Mouse (Mus musculus): ENCODE data around the gene Smg6. TPM values are rescaled to one million over a fixed set of nuclear protein-coding genes. Genes with fewer than 3 reads are reported as not detected.

Smg6 gene
- polyA plus RNA-seq, 1 experiment from 2014 or later = 15.9 TPM

GRCm38 (mm10) chr11:75074543-75074942 is 148.9 kb downstream of the Smg6 start:
- H3K4me1 ChIP-seq (ENCODE audit: control insufficient read depth, insufficient read depth, low read length) = no peaks in the 10 kb centered on the region
- 65% methylated on average over 2 of the region's 2 CpGs for WGBS
- no peak for ATAC-seq (ENCODE audit: low FRiP score, low TSS enrichment)

GRCm38 (mm10) chr11:75078616-75079015 is 153.0 kb downstream of the Smg6 start:
- H3K4me1 ChIP-seq (ENCODE audit: control insufficient read depth, insufficient read depth, low read length) = no peaks in the 10 kb centered on the region
- no peak overlapping the region for H3K4me2 ChIP-seq (ENCODE audit: low read length)
- H3K36me3 ChIP-seq (ENCODE audit: control insufficient read depth, insufficient read depth, low read length) = 0 out of 2 replicates have a peak, but pooled peaks cover 2% of the 10 kb centered on the region
- DNase-seq = no peak
- H3K27me3 ChIP-seq (ENCODE audit: control insufficient read depth, insufficient read depth, low read length) = no peaks in the 10 kb centered on the region
- WGBS = 89% methylated on average over 2 of the region's 2 CpGs
- no peak overlapping the region for H3K9ac ChIP-seq (replicated peaks; ENCODE audit: low read length)
- H3K27ac ChIP-seq (replicated peaks; ENCODE audit: low read depth, low read length) = no peak overlapping the region
- no peaks in the 10 kb centered on the region for H3K9me3 ChIP-seq (ENCODE audit: control insufficient read depth, low read length)
- no peak overlapping the region for H3K4me3 ChIP-seq (replicated peaks; ENCODE audit: low read depth, low read length)
- no peak for ATAC-seq (ENCODE audit: low FRiP score, low TSS enrichment)

More at GRCm38 (mm10) chr11:75074543-75074942, 148.9 kb downstream of the Smg6 start:
- no peak for DNase-seq
- Histone ChIP-seq H3K36me3 (ENCODE audit: control insufficient read depth, insufficient read depth, low read length) (no peaks in the 10 kb centered on the region), H3K9me3 (ENCODE audit: control insufficient read depth, low read length) (no peaks in the 10 kb centered on the region), H3K27me3 (ENCODE audit: control insufficient read depth, insufficient read depth, low read length) (no peaks in the 10 kb centered on the region), H3K9ac (replicated peaks; ENCODE audit: low read length) (no peak overlapping the region), H3K4me3 (replicated peaks; ENCODE audit: low read depth, low read length) (no peak overlapping the region), H3K27ac (replicated peaks; ENCODE audit: low read depth, low read length) (no peak overlapping the region), H3K4me2 (ENCODE audit: low read length) (no peak overlapping the region)

- no peaks in the 10 kb centered on the region for H3K4me1 ChIP-seq (ENCODE audit: control insufficient read depth, insufficient read depth, low read length)
- H3K9me3 ChIP-seq (ENCODE audit: control insufficient read depth, low read length) = no peaks in the 10 kb centered on the region
- no peak overlapping the region for H3K4me2 ChIP-seq (ENCODE audit: low read length)
- no peak overlapping the region for H3K9ac ChIP-seq (replicated peaks; ENCODE audit: low read length)
- no peak overlapping the region for H3K27ac ChIP-seq (replicated peaks; ENCODE audit: low read depth, low read length)
- no peak for DNase-seq
- WGBS = 92% methylated on average over 1 of the region's 1 CpGs
- H3K36me3 ChIP-seq (ENCODE audit: control insufficient read depth, insufficient read depth, low read length) = 0 out of 2 replicates have a peak, but pooled peaks cover 2% of the 10 kb centered on the region
- ATAC-seq (ENCODE audit: low FRiP score, low TSS enrichment) = no peak
- H3K4me3 ChIP-seq (replicated peaks; ENCODE audit: low read depth, low read length) = no peak overlapping the region
- no peaks in the 10 kb centered on the region for H3K27me3 ChIP-seq (ENCODE audit: control insufficient read depth, insufficient read depth, low read length)
Measured at GRCm38 (mm10) chr11:75083031-75083430, 157.4 kb downstream of the Smg6 start.

DNA sequence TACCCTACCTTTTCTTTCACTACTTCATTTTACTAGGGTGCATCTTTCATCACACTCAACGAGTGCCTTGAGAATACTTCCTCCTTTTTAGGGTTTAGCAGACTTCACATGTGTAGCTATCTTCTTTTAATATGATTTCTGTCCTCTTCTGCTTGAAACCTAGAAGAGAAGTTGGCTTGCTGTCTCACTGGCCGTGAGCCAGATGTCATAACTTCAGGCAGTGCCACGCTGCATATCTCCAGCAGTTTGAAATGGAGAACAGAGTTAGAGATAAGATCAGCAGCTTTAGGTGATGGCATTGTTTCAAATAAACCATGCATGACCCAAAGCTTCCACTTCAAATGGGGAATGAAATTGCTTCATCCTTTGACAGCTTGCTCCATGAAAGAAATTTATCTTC is 166.5 kb downstream of the Smg6 start:
- H3K9ac ChIP-seq (replicated peaks; ENCODE audit: low read length) = no peak overlapping the region
- no peak overlapping the region for H3K4me2 ChIP-seq (ENCODE audit: low read length)
- no peaks in the 10 kb centered on the region for H3K9me3 ChIP-seq (ENCODE audit: control insufficient read depth, low read length)
- peak; percentile 11 for DNase-seq
- H3K36me3 ChIP-seq (ENCODE audit: control insufficient read depth, insufficient read depth, low read length) = no peaks in the 10 kb centered on the region
- no peak overlapping the region for H3K4me3 ChIP-seq (replicated peaks; ENCODE audit: low read depth, low read length)
- 73% methylated on average over 3 of the region's 3 CpGs for WGBS
- H3K4me1 ChIP-seq (ENCODE audit: control insufficient read depth, insufficient read depth, low read length) = no peaks in the 10 kb centered on the region
- no peaks in the 10 kb centered on the region for H3K27me3 ChIP-seq (ENCODE audit: control insufficient read depth, insufficient read depth, low read length)
- ATAC-seq (ENCODE audit: low FRiP score, low TSS enrichment) = no peak
- no peak overlapping the region for H3K27ac ChIP-seq (replicated peaks; ENCODE audit: low read depth, low read length)

GRCm38 (mm10) chr11:75092656-75093055 is 167.0 kb downstream of the Smg6 start:
- no peaks in the 10 kb centered on the region for H3K27me3 ChIP-seq (ENCODE audit: control insufficient read depth, insufficient read depth, low read length)
- no peak for DNase-seq
- peaks cover 2% of the 10 kb centered on the region; the same call in 1 of the 2 replicates for H3K36me3 ChIP-seq (ENCODE audit: control insufficient read depth, insufficient read depth, low read length)

DNA sequence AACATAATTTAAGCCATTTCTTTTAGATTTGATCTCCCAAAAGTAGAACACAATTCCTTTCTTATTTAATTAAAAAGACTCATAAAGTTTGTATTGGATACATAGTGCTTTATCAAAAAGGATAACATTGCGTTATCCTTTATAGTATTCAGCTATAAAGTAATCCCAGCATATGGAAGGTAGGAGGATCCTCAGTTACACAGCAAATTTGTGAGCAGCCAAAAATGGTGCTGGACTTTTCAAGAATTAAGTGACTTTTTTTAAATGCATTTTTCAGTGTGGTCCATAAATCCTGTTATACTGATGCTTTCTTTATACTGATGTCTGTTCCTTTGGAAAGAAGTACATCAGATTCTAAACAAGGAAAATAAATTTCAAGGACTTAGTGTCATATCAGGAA is 169.1 kb downstream of the Smg6 start:
- ATAC-seq (ENCODE audit: low FRiP score, low TSS enrichment) (no peak), DNase-seq (no peak)
- Histone ChIP-seq H3K4me3 (replicated peaks; ENCODE audit: low read depth, low read length) (no peak overlapping the region), H3K4me2 (ENCODE audit: low read length) (no peak overlapping the region), H3K4me1 (ENCODE audit: control insufficient read depth, insufficient read depth, low read length) (no peaks in the 10 kb centered on the region), H3K36me3 (ENCODE audit: control insufficient read depth, insufficient read depth, low read length) (peaks cover 7% of the 10 kb centered on the region; the same call in 1 of the 2 replicates), H3K27ac (replicated peaks; ENCODE audit: low read depth, low read length) (no peak overlapping the region), H3K27me3 (ENCODE audit: control insufficient read depth, insufficient read depth, low read length) (no peaks in the 10 kb centered on the region), H3K9ac (replicated peaks; ENCODE audit: low read length) (no peak overlapping the region), H3K9me3 (ENCODE audit: control insufficient read depth, low read length) (no peaks in the 10 kb centered on the region)
- WGBS = 95% methylated on average over 1 of the region's 1 CpGs

More at GRCm38 (mm10) chr11:75092656-75093055, 167.0 kb downstream of the Smg6 start:
- no peaks in the 10 kb centered on the region for H3K4me1 ChIP-seq (ENCODE audit: control insufficient read depth, insufficient read depth, low read length)
- H3K9ac ChIP-seq (replicated peaks; ENCODE audit: low read length) = no peak overlapping the region
- H3K4me2 ChIP-seq (ENCODE audit: low read length) = no peak overlapping the region
- no peak for ATAC-seq (ENCODE audit: low FRiP score, low TSS enrichment)
- no peak overlapping the region for H3K27ac ChIP-seq (replicated peaks; ENCODE audit: low read depth, low read length)
- WGBS = 65% methylated on average over 5 of the region's 5 CpGs
- H3K9me3 ChIP-seq (ENCODE audit: control insufficient read depth, low read length) = no peaks in the 10 kb centered on the region
- H3K4me3 ChIP-seq (replicated peaks; ENCODE audit: low read depth, low read length) = no peak overlapping the region

DNA sequence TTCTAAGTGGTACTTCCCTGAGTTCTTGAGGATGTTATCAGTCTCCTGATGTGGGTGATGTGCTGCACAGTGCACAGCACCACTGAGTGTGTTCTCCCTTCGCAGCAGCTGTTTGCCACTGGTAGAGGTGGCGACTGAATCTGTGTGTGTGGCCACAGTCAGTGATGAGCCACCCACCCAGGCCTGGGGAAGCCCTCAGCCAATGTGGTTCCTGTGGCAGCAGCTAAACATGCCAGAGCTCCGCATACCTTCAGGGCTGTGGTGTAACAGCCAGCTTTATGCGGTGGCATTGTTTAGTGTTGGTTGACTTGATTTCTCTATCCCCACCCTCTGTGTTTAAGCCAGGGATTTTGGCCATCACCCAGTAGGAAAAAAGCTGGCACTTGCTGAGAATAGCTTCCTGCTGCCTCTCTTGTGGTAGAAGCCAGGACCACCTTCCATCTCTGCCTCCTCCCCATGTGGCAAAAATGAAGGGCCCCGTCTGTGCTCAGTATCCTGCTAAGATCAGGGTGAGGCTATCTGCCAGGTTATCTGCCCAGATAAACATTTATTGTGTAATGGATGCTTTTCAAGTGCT is 177.2 kb downstream of the Smg6 start:
- Histone ChIP-seq H3K27ac (replicated peaks; ENCODE audit: low read depth, low read length) (0 out of 2 replicates have a peak overlapping the region, but pooled peaks have one; percentile 13), H3K9me3 (ENCODE audit: control insufficient read depth, low read length) (no peaks in the 10 kb centered on the region), H3K36me3 (ENCODE audit: control insufficient read depth, insufficient read depth, low read length) (peaks cover 3% of the 10 kb centered on the region; the same call in 1 of the 2 replicates), H3K4me2 (ENCODE audit: low read length) (no peak overlapping the region), H3K4me1 (ENCODE audit: control insufficient read depth, insufficient read depth, low read length) (no peaks in the 10 kb centered on the region), H3K27me3 (ENCODE audit: control insufficient read depth, insufficient read depth, low read length) (no peaks in the 10 kb centered on the region), H3K9ac (replicated peaks; ENCODE audit: low read length) (no peak overlapping the region), H3K4me3 (replicated peaks; ENCODE audit: low read depth, low read length) (no peak overlapping the region)
- WGBS = 86% methylated on average over 5 of the region's 5 CpGs
- DNase-seq = peak; percentile 3
- no peak for ATAC-seq (ENCODE audit: low FRiP score, low TSS enrichment)

- H3K4me3 ChIP-seq (replicated peaks; ENCODE audit: low read depth, low read length) = no peak overlapping the region
- H3K9ac ChIP-seq (replicated peaks; ENCODE audit: low read length) = no peak overlapping the region
- H3K4me2 ChIP-seq (ENCODE audit: low read length) = no peak overlapping the region
- H3K27ac ChIP-seq (replicated peaks; ENCODE audit: low read depth, low read length) = no peak overlapping the region
- no peaks in the 10 kb centered on the region for H3K36me3 ChIP-seq (ENCODE audit: control insufficient read depth, insufficient read depth, low read length)
- H3K4me1 ChIP-seq (ENCODE audit: control insufficient read depth, insufficient read depth, low read length) = no peaks in the 10 kb centered on the region
- H3K27me3 ChIP-seq (ENCODE audit: control insufficient read depth, insufficient read depth, low read length) = no peaks in the 10 kb centered on the region
- DNase-seq (no peak), ATAC-seq (ENCODE audit: low FRiP score, low TSS enrichment) (no peak)
- H3K9me3 ChIP-seq (ENCODE audit: control insufficient read depth, low read length) = no peaks in the 10 kb centered on the region
- WGBS = 75% methylated on average over 5 of the region's 5 CpGs
Measured at GRCm38 (mm10) chr11:75106614-75107013, 181.0 kb downstream of the Smg6 start.

GRCm38 (mm10) chr11:75108909-75109308 is 183.3 kb downstream of the Smg6 start:
- Histone ChIP-seq H3K9ac (replicated peaks; ENCODE audit: low read length) (no peak overlapping the region), H3K27me3 (ENCODE audit: control insufficient read depth, insufficient read depth, low read length) (no peaks in the 10 kb centered on the region), H3K4me2 (ENCODE audit: low read length) (no peak overlapping the region), H3K4me3 (replicated peaks; ENCODE audit: low read depth, low read length) (no peak overlapping the region), H3K27ac (replicated peaks; ENCODE audit: low read depth, low read length) (no peak overlapping the region), H3K36me3 (ENCODE audit: control insufficient read depth, insufficient read depth, low read length) (no peaks in the 10 kb centered on the region), H3K9me3 (ENCODE audit: control insufficient read depth, low read length) (no peaks in the 10 kb centered on the region), H3K4me1 (ENCODE audit: control insufficient read depth, insufficient read depth, low read length) (no peaks in the 10 kb centered on the region)
- ATAC-seq (ENCODE audit: low FRiP score, low TSS enrichment) (no peak), DNase-seq (no peak)
